Comparison of ENCODE assay signal across 21 mouse cellular contexts in genomic region chr4:100801443-100801786, GRCm38 (mm10). TPM values are rescaled to one million over a fixed set of nuclear protein-coding genes. Genes with fewer than 3 reads are reported as not detected.
DNase-seq lines count a peak whose midpoint lies in the region; ATAC-seq lines count a peak whose summit lies in the region.
"Had no signal": no experiment of that assay in that cellular context is flagged by ENCODE, and none has a peak within 500 bp of the region (broad histone marks: within the 10 kb centered on the region; RNA-seq: fewer than 3 reads in every experiment).

No protein-coding gene starts in this region.

- H3K9ac ChIP-seq in forebrain, embryonic 14.5 days (ENCODE audit: low read length), result no peak overlapping the region
- no peak overlapping the region for H3K9ac ChIP-seq in forebrain, embryonic 12.5 days
- H3K9ac ChIP-seq in intestine, embryonic 16.5 days (ENCODE audit: low read depth, low read length), result no peak overlapping the region
- H3K9ac ChIP-seq in intestine, embryonic 15.5 days, result no peak overlapping the region
- no peak overlapping the region for H3K9ac ChIP-seq in midbrain, embryonic 11.5 days (ENCODE audit: low read length)
- H3K9ac ChIP-seq: embryonic facial prominence, embryonic 12.5 days; limb, embryonic 15.5 days; liver, embryonic 13.5 days; midbrain, embryonic 12.5 days; stomach, embryonic 15.5 days had no signal

- no peaks in the 10 kb centered on the region for H3K36me3 ChIP-seq in forebrain, embryonic 14.5 days (ENCODE audit: control insufficient read depth, insufficient read depth, low read length)
- H3K36me3 ChIP-seq in forebrain, embryonic 12.5 days (replicated peaks), result no peaks in the 10 kb centered on the region
- H3K36me3 ChIP-seq in intestine, embryonic 16.5 days (ENCODE audit: control insufficient read depth, insufficient read depth, low read length), result no peaks in the 10 kb centered on the region
- H3K36me3 ChIP-seq in intestine, embryonic 15.5 days, result no peaks in the 10 kb centered on the region
- H3K36me3 ChIP-seq in midbrain, embryonic 10.5 days, result peaks cover 7% of the 10 kb centered on the region
- no peaks in the 10 kb centered on the region for H3K36me3 ChIP-seq in midbrain, embryonic 11.5 days (ENCODE audit: control insufficient read depth, insufficient read depth, low read length)
- H3K36me3 ChIP-seq: embryonic facial prominence, embryonic 12.5 days; limb, embryonic 15.5 days; liver, embryonic 13.5 days; midbrain, embryonic 12.5 days; stomach, embryonic 15.5 days had no signal

- peaks cover 25% of the 10 kb centered on the region for H3K4me1 ChIP-seq in forebrain, embryonic 14.5 days (ENCODE audit: control insufficient read depth, insufficient read depth, low read length)
- peaks cover 41% of the 10 kb centered on the region for H3K4me1 ChIP-seq in forebrain, embryonic 12.5 days
- H3K4me1 ChIP-seq in intestine, embryonic 16.5 days (ENCODE audit: control insufficient read depth, insufficient read depth, low read length), result peaks cover 33% of the 10 kb centered on the region
- peaks cover 18% of the 10 kb centered on the region for H3K4me1 ChIP-seq in intestine, embryonic 15.5 days (replicated peaks)
- H3K4me1 ChIP-seq in midbrain, embryonic 10.5 days, result peaks cover 72% of the 10 kb centered on the region
- H3K4me1 ChIP-seq in midbrain, embryonic 11.5 days (ENCODE audit: control insufficient read depth, insufficient read depth, low read length), result peaks cover 40% of the 10 kb centered on the region
- H3K4me1 ChIP-seq: liver, embryonic 13.5 days had no signal

- no peaks in the 10 kb centered on the region for H3K27me3 ChIP-seq in forebrain, embryonic 14.5 days (replicated peaks; ENCODE audit: control insufficient read depth, insufficient read depth, low read length)
- H3K27me3 ChIP-seq in forebrain, embryonic 12.5 days, result peaks cover 11% of the 10 kb centered on the region; the same call in 1 of the 2 replicates
- H3K27me3 ChIP-seq in intestine, embryonic 16.5 days (replicated peaks; ENCODE audit: control insufficient read depth, insufficient read depth, low read length), result no peaks in the 10 kb centered on the region
- H3K27me3 ChIP-seq in intestine, embryonic 15.5 days (replicated peaks), result no peaks in the 10 kb centered on the region
- no peaks in the 10 kb centered on the region for H3K27me3 ChIP-seq in midbrain, embryonic 10.5 days (ENCODE audit: low read depth, poor library complexity, severe bottlenecking)
- H3K27me3 ChIP-seq in midbrain, embryonic 11.5 days (ENCODE audit: control insufficient read depth, insufficient read depth, low read length), result no peaks in the 10 kb centered on the region
- H3K27me3 ChIP-seq: embryonic facial prominence, embryonic 12.5 days; limb, embryonic 15.5 days; liver, embryonic 13.5 days; midbrain, embryonic 12.5 days; Patski; stomach, embryonic 15.5 days had no signal

- 45% methylated on average over 3 of the region's 3 CpGs for WGBS in forebrain, embryonic 14.5 days
- 65% methylated on average over 3 of the region's 3 CpGs for WGBS in forebrain, embryonic 12.5 days
- 69% methylated on average over 3 of the region's 3 CpGs for WGBS in intestine, embryonic 16.5 days
- 71% methylated on average over 3 of the region's 3 CpGs for WGBS in intestine, embryonic 15.5 days
- 76% methylated on average over 3 of the region's 3 CpGs for WGBS in midbrain, embryonic 10.5 days
- 66% methylated on average over 3 of the region's 3 CpGs for WGBS in midbrain, embryonic 11.5 days

- no peak overlapping the region for H3K4me2 ChIP-seq in forebrain, embryonic 14.5 days (ENCODE audit: low read length)
- H3K4me2 ChIP-seq in forebrain, embryonic 12.5 days, result no peak overlapping the region
- no peak overlapping the region for H3K4me2 ChIP-seq in intestine, embryonic 16.5 days (ENCODE audit: low read depth, low read length)
- H3K4me2 ChIP-seq in intestine, embryonic 15.5 days (replicated peaks), result no peak overlapping the region
- no peak overlapping the region for H3K4me2 ChIP-seq in midbrain, embryonic 11.5 days
- H3K4me2 ChIP-seq: embryonic facial prominence, embryonic 12.5 days; heart, embryonic 11.5 days; limb, embryonic 15.5 days; liver, embryonic 13.5 days; midbrain, embryonic 12.5 days; stomach, embryonic 15.5 days had no signal

- ATAC-seq in forebrain, embryonic 14.5 days, result peak; percentile 44; the same call in 1 of the 2 replicates
- no peak for ATAC-seq in forebrain, embryonic 12.5 days (ENCODE audit: low FRiP score)
- ATAC-seq in intestine, embryonic 16.5 days, result no peak
- no peak for ATAC-seq in intestine, embryonic 15.5 days
- no peak for ATAC-seq in midbrain, embryonic 11.5 days (ENCODE audit: low FRiP score)
- ATAC-seq: Patski had no signal

- H3K9me3 ChIP-seq in forebrain, embryonic 14.5 days (replicated peaks; ENCODE audit: control insufficient read depth, low read length), result no peaks in the 10 kb centered on the region
- no peaks in the 10 kb centered on the region for H3K9me3 ChIP-seq in forebrain, embryonic 12.5 days
- no peaks in the 10 kb centered on the region for H3K9me3 ChIP-seq in intestine, embryonic 16.5 days (ENCODE audit: control insufficient read depth, low read length)
- H3K9me3 ChIP-seq in intestine, embryonic 15.5 days, result no peaks in the 10 kb centered on the region
- no peaks in the 10 kb centered on the region for H3K9me3 ChIP-seq in midbrain, embryonic 10.5 days (replicated peaks)
- no peaks in the 10 kb centered on the region for H3K9me3 ChIP-seq in midbrain, embryonic 11.5 days (ENCODE audit: control insufficient read depth, low read length)
- H3K9me3 ChIP-seq: embryonic facial prominence, embryonic 12.5 days; limb, embryonic 10.5 days; limb, embryonic 15.5 days; liver, embryonic 13.5 days; midbrain, embryonic 12.5 days; stomach, embryonic 15.5 days had no signal

- no peak overlapping the region for H3K4me3 ChIP-seq in forebrain, embryonic 14.5 days (ENCODE audit: low read depth, low read length)
- no peak overlapping the region for H3K4me3 ChIP-seq in forebrain, embryonic 12.5 days (replicated peaks)
- no peak overlapping the region for H3K4me3 ChIP-seq in intestine, embryonic 16.5 days (ENCODE audit: low read length)
- H3K4me3 ChIP-seq in intestine, embryonic 15.5 days (replicated peaks), result no peak overlapping the region
- no peak overlapping the region for H3K4me3 ChIP-seq in midbrain, embryonic 10.5 days
- no peak overlapping the region for H3K4me3 ChIP-seq in midbrain, embryonic 11.5 days (ENCODE audit: low read depth, low read length)
- H3K4me3 ChIP-seq: embryonic facial prominence, embryonic 12.5 days; gastrocnemius, adult 2 months; limb, embryonic 10.5 days; limb, embryonic 15.5 days; liver, embryonic 13.5 days; midbrain, embryonic 12.5 days; stomach, embryonic 15.5 days had no signal

- DNase-seq in forebrain, embryonic 14.5 days (ENCODE audit: low spot score), result no peak
- DNase-seq in midbrain, embryonic 10.5 days (ENCODE audit: low spot score), result no peak
- DNase-seq in midbrain, embryonic 11.5 days (ENCODE audit: low spot score, missing footprints), result no peak
- no peak for DNase-seq in spleen, postnatal 14 days (ENCODE audit: low spot score in 2 of 2)
- DNase-seq: cerebellum, adult 8-10 months; gastrocnemius, adult 2 months; gastrocnemius, postnatal 36 days; layer of hippocampus, adult 9-11 months; liver, embryonic 13.5 days; thymus, adult 2 months; thymus, postnatal 36 days had no signal

- no peak overlapping the region for H3K27ac ChIP-seq in forebrain, embryonic 14.5 days (ENCODE audit: low read depth, low read length)
- H3K27ac ChIP-seq in forebrain, embryonic 12.5 days, result no peak overlapping the region
- 0 out of 2 replicates have a peak overlapping the region, but pooled peaks have one; percentile 4 for H3K27ac ChIP-seq in intestine, embryonic 16.5 days (ENCODE audit: low read length)
- H3K27ac ChIP-seq in intestine, embryonic 15.5 days, result no peak overlapping the region
- H3K27ac ChIP-seq in midbrain, embryonic 10.5 days (replicated peaks), result 0 out of 2 replicates have a peak overlapping the region, but pooled peaks have one; percentile 33
- no peak overlapping the region for H3K27ac ChIP-seq in midbrain, embryonic 11.5 days (ENCODE audit: low read depth, low read length)
- H3K27ac ChIP-seq: embryonic facial prominence, embryonic 12.5 days; gastrocnemius, adult 2 months; limb, embryonic 10.5 days; limb, embryonic 15.5 days; liver, embryonic 13.5 days; stomach, embryonic 15.5 days had no signal

RNA-seq across cellular contexts. Expression of gene Cachd1, which starts 24.9 kb away (rescaled TPM):
- 14.9 and 16.2 TPM in 2 replicates for polyA plus RNA-seq in forebrain, embryonic 14.5 days (2014; fragmentation: Nextera tagmentation; extraction: Ambion mirVana)
- 28.8 and 39.6 TPM in 2 replicates for polyA plus RNA-seq in forebrain, embryonic 12.5 days (2016; fragmentation: Nextera tagmentation; extraction: Ambion mirVana)
- 7.8 and 8.9 TPM in 2 replicates for polyA plus RNA-seq in intestine, embryonic 16.5 days (2015; fragmentation: Nextera tagmentation; extraction: Ambion mirVana)
- 13.4 and 16.7 TPM in 2 replicates for polyA plus RNA-seq in intestine, embryonic 15.5 days (2015; fragmentation: Nextera tagmentation; extraction: Ambion mirVana)
- 34.8 and 42.7 TPM in 2 replicates for polyA plus RNA-seq in midbrain, embryonic 10.5 days (2016; fragmentation: Nextera tagmentation; extraction: Ambion mirVana)
- 36.3 and 39.0 TPM in 2 replicates for polyA plus RNA-seq in midbrain, embryonic 11.5 days (2014; fragmentation: Nextera tagmentation; extraction: Ambion mirVana)

Comparison
In these comparisons a context has a peak if more than half of its experiments do, and no peak if none do; other contexts are left out.
1. H3K27ac ChIP-seq: peak in intestine, embryonic 16.5 days (single experiment) and midbrain, embryonic 10.5 days (single experiment); none in forebrain, embryonic 14.5 days (single experiment), forebrain, embryonic 12.5 days (single experiment), intestine, embryonic 15.5 days (single experiment) and midbrain, embryonic 11.5 days (single experiment).